Mouse (Mus musculus): ENCODE results near the gene Slco1c1. TPM values are rescaled to one million over a fixed set of nuclear protein-coding genes. Genes with fewer than 3 reads are reported as not detected.

The Slco1c1 gene
- polyA plus RNA-seq, 1 experiment, result not detected

DNA sequence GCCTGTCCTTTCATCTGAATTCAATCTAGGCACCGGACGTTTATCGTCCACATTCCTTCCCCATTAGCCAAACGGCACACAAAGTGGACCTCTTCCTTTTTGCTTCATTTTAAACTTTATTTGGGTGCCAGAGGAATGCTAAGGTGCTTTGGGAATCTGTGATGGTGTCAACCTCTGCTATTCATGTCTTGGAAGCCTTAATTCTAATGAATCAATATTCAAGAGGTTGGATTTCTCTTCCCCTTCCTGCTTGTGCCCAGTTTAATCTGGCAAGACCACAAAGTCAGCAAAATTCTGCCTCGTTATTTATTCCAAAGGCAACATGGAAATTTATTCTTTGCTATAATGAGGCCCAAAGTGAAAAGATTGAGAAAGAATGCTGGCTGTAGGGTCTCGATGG, 6.7 kb downstream of the Slco1c1 start:
- TF ChIP-seq POLR2A (IDR thresholded peaks at IDR 0.05; ENCODE audit: insufficient read depth, low read length) (no peak), EP300 (IDR thresholded peaks at IDR 0.05; ENCODE audit: insufficient read depth, low read depth, low read length) (no peak), CTCF (IDR thresholded peaks at IDR 0.05; ENCODE audit: low read depth, low read length) (no peak)
- Histone ChIP-seq H3K4me1 (ENCODE audit: control insufficient read depth, insufficient read depth, low read length) (no peaks in the 10 kb centered on the region), H3K27me3 (ENCODE audit: control insufficient read depth, insufficient read depth, low read length, poor library complexity, severe bottlenecking) (no peaks in the 10 kb centered on the region), H3K36me3 (ENCODE audit: control insufficient read depth, insufficient read depth, low read length, poor library complexity, severe bottlenecking) (no peaks in the 10 kb centered on the region), H3K9ac (ENCODE audit: low read depth, poor library complexity, severe bottlenecking) (no peak overlapping the region), H3K27ac (ENCODE audit: insufficient read depth, low read length) (no peak overlapping the region), H3K4me3 (ENCODE audit: low read depth, low read length) (no peak overlapping the region), H3K9me3 (replicated peaks; ENCODE audit: control insufficient read depth, insufficient read depth, low read length, poor library complexity, severe bottlenecking) (no peaks in the 10 kb centered on the region)

DNA sequence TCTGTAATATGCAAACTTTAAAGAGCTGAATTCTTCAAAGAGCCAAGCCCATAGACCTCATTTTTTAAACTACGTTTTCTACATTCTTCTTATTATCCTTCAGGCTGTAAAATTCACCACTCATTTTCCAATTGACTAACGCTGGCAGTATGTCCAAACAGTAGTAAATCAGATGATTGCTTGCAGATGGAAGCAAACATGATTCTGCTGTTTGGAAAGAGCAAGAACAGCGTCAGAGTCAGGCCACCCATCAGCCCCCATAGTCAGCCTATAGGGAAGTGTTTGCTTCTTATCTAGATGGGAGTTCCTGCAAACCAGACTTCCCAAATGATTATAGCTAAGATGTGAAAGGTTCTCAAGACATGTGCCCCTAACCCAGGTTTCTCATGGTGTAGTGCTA, 13.1 kb downstream of the Slco1c1 start:
- H3K27ac ChIP-seq (ENCODE audit: insufficient read depth, low read length), result no peak overlapping the region
- no peak overlapping the region for H3K9ac ChIP-seq (ENCODE audit: low read depth, poor library complexity, severe bottlenecking)
- H3K27me3 ChIP-seq (ENCODE audit: control insufficient read depth, insufficient read depth, low read length, poor library complexity, severe bottlenecking), result no peaks in the 10 kb centered on the region
- TF ChIP-seq EP300 (IDR thresholded peaks at IDR 0.05; ENCODE audit: insufficient read depth, low read depth, low read length), result no peak
- no peak for TF ChIP-seq CTCF (IDR thresholded peaks at IDR 0.05; ENCODE audit: low read depth, low read length)
- TF ChIP-seq POLR2A (IDR thresholded peaks at IDR 0.05; ENCODE audit: insufficient read depth, low read length), result no peak
- no peaks in the 10 kb centered on the region for H3K36me3 ChIP-seq (ENCODE audit: control insufficient read depth, insufficient read depth, low read length, poor library complexity, severe bottlenecking)
- no peak overlapping the region for H3K4me3 ChIP-seq (ENCODE audit: low read depth, low read length)
- no peaks in the 10 kb centered on the region for H3K9me3 ChIP-seq (replicated peaks; ENCODE audit: control insufficient read depth, insufficient read depth, low read length, poor library complexity, severe bottlenecking)
- H3K4me1 ChIP-seq (ENCODE audit: control insufficient read depth, insufficient read depth, low read length), result no peaks in the 10 kb centered on the region

DNA sequence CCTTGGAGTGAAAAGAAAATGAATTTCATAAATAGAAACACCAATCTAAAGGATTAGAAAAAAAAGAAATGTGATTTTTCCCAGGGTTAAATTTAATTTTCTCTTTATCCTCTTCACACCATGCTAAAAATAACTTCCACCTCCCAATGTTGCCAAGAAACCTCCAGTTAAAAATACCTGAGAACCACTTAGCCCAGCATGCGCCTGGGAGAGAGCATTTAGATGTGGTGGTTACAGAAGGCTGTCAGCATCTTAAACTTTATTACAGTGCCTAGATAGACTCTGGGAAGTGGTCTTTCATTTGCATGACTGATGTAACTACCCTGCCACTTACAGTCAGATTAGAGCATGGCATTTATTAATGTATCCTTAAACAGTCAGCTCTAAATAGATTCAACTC, 17.0 kb downstream of the Slco1c1 start:
- no peak overlapping the region for H3K9ac ChIP-seq (ENCODE audit: low read depth, poor library complexity, severe bottlenecking)
- no peaks in the 10 kb centered on the region for H3K36me3 ChIP-seq (ENCODE audit: control insufficient read depth, insufficient read depth, low read length, poor library complexity, severe bottlenecking)
- H3K4me3 ChIP-seq (ENCODE audit: low read depth, low read length), result no peak overlapping the region
- H3K4me1 ChIP-seq (ENCODE audit: control insufficient read depth, insufficient read depth, low read length), result no peaks in the 10 kb centered on the region
- no peaks in the 10 kb centered on the region for H3K9me3 ChIP-seq (replicated peaks; ENCODE audit: control insufficient read depth, insufficient read depth, low read length, poor library complexity, severe bottlenecking)
- H3K27me3 ChIP-seq (ENCODE audit: control insufficient read depth, insufficient read depth, low read length, poor library complexity, severe bottlenecking), result no peaks in the 10 kb centered on the region
- TF ChIP-seq POLR2A (IDR thresholded peaks at IDR 0.05; ENCODE audit: insufficient read depth, low read length) (no peak), CTCF (IDR thresholded peaks at IDR 0.05; ENCODE audit: low read depth, low read length) (no peak), EP300 (IDR thresholded peaks at IDR 0.05; ENCODE audit: insufficient read depth, low read depth, low read length) (no peak)
- no peak overlapping the region for H3K27ac ChIP-seq (ENCODE audit: insufficient read depth, low read length)

DNA sequence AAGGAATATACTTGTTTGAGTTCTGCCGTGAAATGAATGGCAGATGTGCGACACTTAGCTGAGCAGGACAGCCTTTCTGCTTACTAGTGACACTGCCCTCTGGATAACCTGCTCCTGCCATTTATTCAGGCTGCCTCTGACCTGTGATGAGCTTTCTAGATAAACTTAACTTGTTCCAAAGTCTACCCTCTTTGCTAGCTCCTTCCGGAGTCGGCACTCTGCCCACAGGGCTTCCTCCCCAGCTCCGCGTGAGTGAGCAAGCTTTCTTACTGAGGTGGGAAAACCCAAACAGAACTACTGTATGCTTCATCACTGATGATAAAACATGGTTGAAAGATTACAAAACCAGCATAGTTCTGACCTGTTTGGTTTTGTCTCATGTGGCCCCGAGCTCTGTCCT, 19.2 kb downstream of the Slco1c1 start:
- H3K9me3 ChIP-seq (replicated peaks; ENCODE audit: control insufficient read depth, insufficient read depth, low read length, poor library complexity, severe bottlenecking), result no peaks in the 10 kb centered on the region
- no peaks in the 10 kb centered on the region for H3K36me3 ChIP-seq (ENCODE audit: control insufficient read depth, insufficient read depth, low read length, poor library complexity, severe bottlenecking)
- H3K27ac ChIP-seq (ENCODE audit: insufficient read depth, low read length), result no peak overlapping the region
- TF ChIP-seq CTCF (IDR thresholded peaks at IDR 0.05; ENCODE audit: low read depth, low read length) (no peak), POLR2A (IDR thresholded peaks at IDR 0.05; ENCODE audit: insufficient read depth, low read length) (no peak), EP300 (IDR thresholded peaks at IDR 0.05; ENCODE audit: insufficient read depth, low read depth, low read length) (no peak)
- no peak overlapping the region for H3K9ac ChIP-seq (ENCODE audit: low read depth, poor library complexity, severe bottlenecking)
- no peak overlapping the region for H3K4me3 ChIP-seq (ENCODE audit: low read depth, low read length)
- H3K4me1 ChIP-seq (ENCODE audit: control insufficient read depth, insufficient read depth, low read length), result no peaks in the 10 kb centered on the region
- H3K27me3 ChIP-seq (ENCODE audit: control insufficient read depth, insufficient read depth, low read length, poor library complexity, severe bottlenecking), result no peaks in the 10 kb centered on the region

DNA sequence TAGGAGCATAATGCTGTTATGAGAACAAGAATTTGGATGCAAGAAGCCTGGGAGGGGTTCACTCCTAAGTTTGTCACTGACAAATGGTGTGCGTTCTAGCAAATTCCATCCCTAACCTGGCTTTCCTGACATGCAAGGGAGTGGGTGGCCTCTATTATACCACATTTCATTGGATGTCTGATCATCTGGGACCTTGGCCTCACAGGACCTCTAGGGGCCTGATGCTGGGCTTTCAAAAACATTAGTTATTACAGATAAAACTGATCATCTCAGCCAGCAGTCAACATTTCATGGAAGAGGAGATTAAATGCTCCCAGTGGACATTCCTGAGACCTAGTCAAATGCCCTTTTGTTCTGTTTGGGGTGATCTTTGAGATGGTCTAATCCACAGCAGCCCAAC, 34.0 kb downstream of the Slco1c1 start:
- Histone ChIP-seq H3K4me3 (ENCODE audit: low read depth, low read length) (no peak overlapping the region), H3K9me3 (replicated peaks; ENCODE audit: control insufficient read depth, insufficient read depth, low read length, poor library complexity, severe bottlenecking) (no peaks in the 10 kb centered on the region), H3K27ac (ENCODE audit: insufficient read depth, low read length) (no peak overlapping the region), H3K4me1 (ENCODE audit: control insufficient read depth, insufficient read depth, low read length) (no peaks in the 10 kb centered on the region), H3K27me3 (ENCODE audit: control insufficient read depth, insufficient read depth, low read length, poor library complexity, severe bottlenecking) (no peaks in the 10 kb centered on the region), H3K9ac (ENCODE audit: low read depth, poor library complexity, severe bottlenecking) (no peak overlapping the region), H3K36me3 (ENCODE audit: control insufficient read depth, insufficient read depth, low read length, poor library complexity, severe bottlenecking) (no peaks in the 10 kb centered on the region)
- TF ChIP-seq POLR2A (IDR thresholded peaks at IDR 0.05; ENCODE audit: insufficient read depth, low read length) (no peak), CTCF (IDR thresholded peaks at IDR 0.05; ENCODE audit: low read depth, low read length) (no peak), EP300 (IDR thresholded peaks at IDR 0.05; ENCODE audit: insufficient read depth, low read depth, low read length) (no peak)

DNA sequence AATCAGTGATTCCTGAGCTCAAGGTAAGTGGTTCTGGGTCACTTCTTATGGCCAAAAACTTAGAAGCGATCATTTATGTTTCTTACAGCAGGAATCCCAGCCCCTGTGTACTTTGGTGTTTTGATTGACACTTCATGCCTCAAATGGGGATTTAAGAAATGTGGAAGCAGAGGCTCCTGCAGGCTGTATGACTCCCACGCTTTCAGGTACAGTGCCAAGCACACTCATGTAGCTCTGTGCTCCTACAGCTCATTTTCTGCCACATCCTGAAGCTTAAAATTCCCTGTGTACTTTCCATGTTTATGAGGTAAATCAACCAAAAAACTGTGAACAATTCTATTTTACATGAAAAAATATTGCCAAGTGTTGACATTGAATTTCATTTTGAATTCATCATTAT, 43.2 kb downstream of the Slco1c1 start:
- Histone ChIP-seq H3K27ac (ENCODE audit: insufficient read depth, low read length) (no peak overlapping the region), H3K9ac (ENCODE audit: low read depth, poor library complexity, severe bottlenecking) (no peak overlapping the region), H3K36me3 (ENCODE audit: control insufficient read depth, insufficient read depth, low read length, poor library complexity, severe bottlenecking) (no peaks in the 10 kb centered on the region), H3K27me3 (ENCODE audit: control insufficient read depth, insufficient read depth, low read length, poor library complexity, severe bottlenecking) (no peaks in the 10 kb centered on the region), H3K4me3 (ENCODE audit: low read depth, low read length) (no peak overlapping the region), H3K4me1 (ENCODE audit: control insufficient read depth, insufficient read depth, low read length) (no peaks in the 10 kb centered on the region), H3K9me3 (replicated peaks; ENCODE audit: control insufficient read depth, insufficient read depth, low read length, poor library complexity, severe bottlenecking) (no peaks in the 10 kb centered on the region)
- TF ChIP-seq EP300 (IDR thresholded peaks at IDR 0.05; ENCODE audit: insufficient read depth, low read depth, low read length) (no peak), POLR2A (IDR thresholded peaks at IDR 0.05; ENCODE audit: insufficient read depth, low read length) (no peak)

All from ES-Bruce4 (cell line).